17 mouse cellular contexts compared by ENCODE assay signal in the genomic region with DNA sequence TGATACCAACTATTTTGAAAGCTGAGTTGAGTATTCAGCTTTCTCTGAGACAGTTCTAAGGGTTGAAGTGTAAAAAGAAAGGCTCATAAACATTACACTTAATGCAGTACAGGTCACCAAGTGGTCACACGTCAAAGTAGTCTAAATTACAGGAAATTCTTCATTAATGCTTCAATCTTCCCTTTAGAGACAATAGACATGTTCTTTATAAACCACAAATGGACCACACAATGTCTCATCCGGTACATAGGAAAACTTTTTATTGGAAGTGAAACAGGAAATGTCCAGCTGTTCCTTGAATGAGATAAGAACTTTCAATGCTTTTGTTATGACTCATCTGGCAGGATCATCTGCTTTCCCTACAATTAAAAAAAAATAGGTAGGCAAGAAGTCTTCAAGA.
"Had no signal": no experiment of that assay in that cellular context is flagged by ENCODE, and none has a peak within 500 bp of the region (broad histone marks: within the 10 kb centered on the region; RNA-seq: fewer than 3 reads in every experiment).

No protein-coding gene starts in this region.

- H3K4me2 ChIP-seq: limb, embryonic 12.5 days; midbrain, embryonic 11.5 days; midbrain, embryonic 15.5 days; neural tube, embryonic 13.5 days had no signal

- H3K4me3 ChIP-seq: limb, embryonic 12.5 days; megakaryocyte, embryonic 14.5 days; midbrain, embryonic 15.5 days; neural tube, embryonic 13.5 days had no signal

- H3K27me3 ChIP-seq: limb, embryonic 12.5 days; megakaryocyte, embryonic 14.5 days; midbrain, embryonic 15.5 days; neural tube, embryonic 13.5 days had no signal

- H3K4me1 ChIP-seq: limb, embryonic 12.5 days; megakaryocyte, embryonic 14.5 days; midbrain, embryonic 15.5 days; neural tube, embryonic 13.5 days had no signal

- H3K27ac ChIP-seq: limb, embryonic 12.5 days; liver, embryonic 14.5 days; macrophage; midbrain, embryonic 15.5 days; neural tube, embryonic 13.5 days had no signal

- H3K9ac ChIP-seq: limb, embryonic 12.5 days; liver, embryonic 14.5 days; midbrain, embryonic 15.5 days; neural tube, embryonic 13.5 days had no signal

- DNase-seq: kidney, adult 9 months; liver; lung, postnatal 10 days; retina, postnatal 1 day; right cerebral cortex, postnatal 4 days; spleen, adult 18-20 months; thymus, adult 18-20 months; thymus, postnatal 14 days had no signal

- ATAC-seq: inflammation-experienced regulatory T-cells, adult 6 months; intestine, postnatal 0 days; midbrain, embryonic 15.5 days had no signal

- H3K9me3 ChIP-seq: limb, embryonic 12.5 days; megakaryocyte, embryonic 14.5 days; midbrain, embryonic 15.5 days; neural tube, embryonic 13.5 days had no signal

- H3K36me3 ChIP-seq: limb, embryonic 12.5 days; midbrain, embryonic 15.5 days; neural tube, embryonic 13.5 days had no signal
